Mouse (Mus musculus) CH12.LX (cell line): ENCODE results near the gene L2hgdh. TPM values are rescaled to one million over a fixed set of nuclear protein-coding genes. Genes with fewer than 3 reads are reported as not detected.

Experiments
- DNase-seq: peaks from one replicate; pipeline ENCODE4 v3.0.0-alpha.2; 2013; ENCODE audit errors: extremely low read depth
- H3K27ac ChIP-seq: 2 replicates; pipeline ENCODE4 v1.5.1; 2012; ENCODE audit warnings: low read depth, mild to moderate bottlenecking, control low read depth, moderate library complexity; ENCODE audit not compliant: insufficient read depth
- H3K27me3 ChIP-seq: replicated peaks from 2 replicates; pipeline ENCODE3; 2012; ENCODE audit warnings: inconsistent platforms
- H3K36me3 ChIP-seq, 2 experiments: replicated peaks in 1 of 2; 2 replicates each; pipeline versions ENCODE3 to v1.6.1; 2012; ENCODE audit warnings: inconsistent platforms in 1 of 2, low read length in 1 of 2, mild to moderate bottlenecking in 1 of 2, mixed read lengths in 1 of 2, moderate library complexity in 1 of 2; ENCODE audit not compliant: control insufficient read depth in 1 of 2, insufficient read depth in 1 of 2
- H3K4me1 ChIP-seq, 2 experiments: 2 replicates each; pipeline ENCODE4 v1.6.1; 2012; ENCODE audit warnings: inconsistent platforms in 1 of 2, moderate library complexity in 1 of 2; ENCODE audit not compliant: insufficient read depth in 2 of 2, control insufficient read depth in 1 of 2
- H3K4me2 ChIP-seq: 2 replicates; pipeline ENCODE4 v1.6.1; 2012; ENCODE audit warnings: low read depth, mild to moderate bottlenecking, control low read depth; ENCODE audit not compliant: poor library complexity, insufficient read depth, severe bottlenecking
- H3K4me3 ChIP-seq, 3 experiments: fragments of 150-350 bp in 1 of 3; sonication (generic) in 1 of 3; replicated peaks in 1 of 3; 2 replicates each; pipeline versions ENCODE3 to v1.5.1; 2011 to 2012; ENCODE audit warnings: low read depth in 2 of 3, low read length in 2 of 3, mild to moderate bottlenecking in 2 of 3, moderate library complexity in 2 of 3, control low read depth in 1 of 3, improper control_type of control experiment in 1 of 3, inconsistent platforms in 1 of 3, mixed read lengths in 1 of 3; ENCODE audit not compliant: poor library complexity in 1 of 3
- H3K79me2 ChIP-seq: replicated peaks from 2 replicates; pipeline ENCODE4 v1.6.1; 2012; ENCODE audit warnings: mild to moderate bottlenecking, moderate library complexity; ENCODE audit not compliant: control insufficient read depth, poor library complexity, insufficient read depth, severe bottlenecking; ENCODE audit errors: extremely low read depth
- H3K9ac ChIP-seq: 2 replicates; pipeline ENCODE4 v1.6.1; 2012; ENCODE audit warnings: low read depth, mild to moderate bottlenecking, control low read depth, moderate library complexity; ENCODE audit not compliant: insufficient read depth
- H3K9me3 ChIP-seq: replicated peaks from 2 replicates; pipeline ENCODE3; 2012; ENCODE audit warnings: low read length, inconsistent platforms, mixed read lengths
- CHD1 ChIP-seq: IDR thresholded peaks from 2 replicates; pipeline ENCODE4 v1.6.1; 2012; ENCODE audit warnings: low read depth, low read length, improper control_type of control experiment, inconsistent platforms
- E2F4 ChIP-seq: IDR thresholded peaks from 2 replicates; pipeline ENCODE4 v1.6.1; 2011; ENCODE audit warnings: low read depth, low read length, improper control_type of control experiment; ENCODE audit not compliant: insufficient replicate concordance
- ELF1 ChIP-seq: IDR thresholded peaks from 2 replicates; pipeline ENCODE4 v1.6.1; 2014; ENCODE audit warnings: low read depth, mild to moderate bottlenecking, inconsistent platforms, low read length, improper control_type of control experiment
- EP300 ChIP-seq: IDR thresholded peaks from 2 replicates; pipeline ENCODE4 v1.6.1; 2011; ENCODE audit warnings: low read length, improper control_type of control experiment
- ETS1 ChIP-seq: conservative IDR thresholded peaks from 2 replicates; pipeline ENCODE4 v1.6.1; 2012; ENCODE audit warnings: low read depth, mild to moderate bottlenecking, inconsistent platforms, low read length, improper control_type of control experiment, moderate library complexity
- GABPA ChIP-seq: IDR thresholded peaks from 2 replicates; pipeline ENCODE4 v1.6.1; 2012; ENCODE audit warnings: low read depth, low read length, improper control_type of control experiment, inconsistent platforms; ENCODE audit not compliant: insufficient replicate concordance
- IRF4 ChIP-seq: IDR thresholded peaks from 2 replicates; pipeline ENCODE4 v1.6.1; 2014; ENCODE audit warnings: low read depth, mild to moderate bottlenecking, inconsistent platforms, low read length, improper control_type of control experiment
- JUND ChIP-seq: conservative IDR thresholded peaks from 2 replicates; pipeline ENCODE4 v1.6.1; 2011; ENCODE audit warnings: low read depth, low read length, improper control_type of control experiment
- KAT2A ChIP-seq: IDR thresholded peaks from 2 replicates; pipeline ENCODE4 v1.6.1; 2012; ENCODE audit warnings: low read length, improper control_type of control experiment, inconsistent platforms; ENCODE audit not compliant: insufficient replicate concordance
- MAX ChIP-seq: IDR thresholded peaks from 2 replicates; pipeline ENCODE4 v1.6.1; 2011; ENCODE audit warnings: low read length, improper control_type of control experiment
- MXI1 ChIP-seq: IDR thresholded peaks from 2 replicates; pipeline ENCODE4 v1.6.1; 2011; ENCODE audit warnings: mild to moderate bottlenecking, low read depth, low read length, improper control_type of control experiment
- PAX5 ChIP-seq: IDR thresholded peaks from 2 replicates; pipeline ENCODE4 v1.6.1; 2012; ENCODE audit warnings: low read length, inconsistent platforms, mixed read lengths
- SIN3A ChIP-seq: IDR thresholded peaks from 2 replicates; pipeline ENCODE4 v1.6.1; 2012; ENCODE audit warnings: low read length, improper control_type of control experiment, inconsistent platforms
- UBTF ChIP-seq: IDR thresholded peaks from 2 replicates; pipeline ENCODE4 v1.6.1; 2012; ENCODE audit warnings: low read depth, mild to moderate bottlenecking, inconsistent platforms, low read length, improper control_type of control experiment, moderate library complexity
- USF2 ChIP-seq: conservative IDR thresholded peaks from 2 replicates; pipeline ENCODE4 v1.6.1; 2011; ENCODE audit warnings: low read depth, low read length, improper control_type of control experiment
- ZC3H11A ChIP-seq: IDR thresholded peaks from 2 replicates; pipeline ENCODE4 v1.6.1; 2012; ENCODE audit warnings: low read depth, mild to moderate bottlenecking, inconsistent platforms, low read length, improper control_type of control experiment
- ZKSCAN1 ChIP-seq: IDR thresholded peaks from 2 replicates; pipeline ENCODE4 v1.6.1; 2012; ENCODE audit warnings: low read depth, inconsistent platforms, low read length, improper control_type of control experiment, borderline replicate concordance
- ZMIZ1 ChIP-seq: IDR thresholded peaks from 2 replicates; pipeline ENCODE4 v1.6.1; 2012; ENCODE audit warnings: low read depth, mild to moderate bottlenecking, inconsistent platforms, low read length, improper control_type of control experiment
- dilution Hi-C: fragments of 300-500 bp; cut with MboI; formaldehyde crosslinking; loops from 2 replicates; pipeline ENCODE4 v1.14.3; 2020; ENCODE audit warnings: low sequenced_read_pairs; ENCODE audit not compliant: extremely low pct_unique_long_range_greater_than_20kb, extremely low pct_ligation_motif_present
- in situ Hi-C: fragments of 300-500 bp; cut with MboI; formaldehyde crosslinking; loops from 3 replicates; pipeline ENCODE4 v1.14.3; 2019; ENCODE audit warnings: low sequenced_read_pairs, low pct_ligation_motif_present, low pct_unique_long_range_greater_than_20kb, mixed read lengths
- polyA plus RNA-seq: library from polyadenylated mRNA; unstranded; fragments of >175 nt; gene quantifications from 2 replicates; pipeline ENCODE4 v1.2.1, GENCODE M21; 2012; ENCODE audit warnings: low read depth; ENCODE audit not compliant: insufficient read length
- total RNA-seq, 2 experiments: library from RNA; depleted of rRNA; stranded (reverse); fragments of 300-350 nt in 1 of 2; fragments of >200 nt in 1 of 2; gene quantifications; 2 replicates each; pipeline ENCODE4 v1.2.3; 2012 to 2014

The L2hgdh gene
- total and polyA plus RNA-seq, 3 experiments, result 12.1 to 24.3 (median 15.4) TPM

- in situ Hi-C loops (loop anchor here (10.0 kb wide), 1 partner anchor 126 kb away; the partner anchor contains the start of genes Atl1 and Map4k5), dilution Hi-C loops (no loop called here)
- no peak for TF ChIP-seq KAT2A
- no peak for TF ChIP-seq PAX5
- no peak for TF ChIP-seq E2F4
- no peak for TF ChIP-seq CHD1
- no peak for TF ChIP-seq EP300
- no peak for TF ChIP-seq USF2
- TF ChIP-seq IRF4, result no peak
- no peak for TF ChIP-seq UBTF
- TF ChIP-seq ETS1, result no peak
- no peak for TF ChIP-seq GABPA
- TF ChIP-seq ZKSCAN1, result no peak
- no peak for TF ChIP-seq ELF1
- TF ChIP-seq ZC3H11A, result no peak
- H3K27me3 ChIP-seq, result no peaks in the 10 kb centered on the region
- H3K9ac ChIP-seq, result no peak overlapping the region
- peaks cover 0 to 2% of the 10 kb centered on the region in 2 experiments; a peak in 1 of 4 replicates for H3K4me1 ChIP-seq
- DNase-seq, result no peak
- no peak overlapping the region for H3K4me3 ChIP-seq
- no peak overlapping the region for H3K27ac ChIP-seq
- no peaks in the 10 kb centered on the region for H3K79me2 ChIP-seq
- peaks cover 3% of the 10 kb centered on the region for H3K9me3 ChIP-seq
- H3K36me3 ChIP-seq, result no peaks in the 10 kb centered on the region
- H3K4me2 ChIP-seq, result no peak overlapping the region
Measured at GRCm38 (mm10) chr12:69768841-69769240, 44.2 kb upstream of the L2hgdh start.

GRCm38 (mm10) chr12:69767476-69768258 is 43.0 kb upstream of the L2hgdh start:
- no peak overlapping the region for H3K4me2 ChIP-seq
- dilution Hi-C loops, result no loop called here
- H3K4me3 ChIP-seq, result no peak overlapping the region
- in situ Hi-C loops, result loop anchor here (10.0 kb wide), 1 partner anchor 127 kb away; the partner anchor contains the start of genes Atl1 and Map4k5
- DNase-seq, result no peak
- H3K79me2 ChIP-seq, result no peaks in the 10 kb centered on the region
- no peak overlapping the region for H3K9ac ChIP-seq
- H3K27me3 ChIP-seq, result no peaks in the 10 kb centered on the region
- H3K4me1 ChIP-seq, result peaks cover 0 to 2% of the 10 kb centered on the region in 2 experiments; a peak in 1 of 4 replicates
- TF ChIP-seq MAX (no peak), ZMIZ1 (no peak), MXI1 (no peak), JUND (no peak), SIN3A (no peak)
- H3K27ac ChIP-seq, result no peak overlapping the region
- H3K9me3 ChIP-seq, result peaks cover 3% of the 10 kb centered on the region
- H3K36me3 ChIP-seq, result no peaks in the 10 kb centered on the region
